Comparison of ENCODE assay signal across 30 mouse cellular contexts in genomic region chr3:141884190-141884589, GRCm38 (mm10).
"Had no signal": no experiment of that assay in that cellular context is flagged by ENCODE, and none has a peak within 500 bp of the region (broad histone marks: within the 10 kb centered on the region; RNA-seq: fewer than 3 reads in every experiment).

No protein-coding gene starts in this region.

- DNase-seq: left cerebral cortex, postnatal 4 days; liver; liver, embryonic 13.5 days; liver, postnatal 0 days; lung, adult 18-20 months; lung, adult 2 months; lung, embryonic 14.5 days; lung, postnatal 10 days; lung, postnatal 14 days; lung, postnatal 36 days; lung, postnatal 4 days; midbrain, embryonic 14.5 days had no signal

- H3K4me1 ChIP-seq: limb, embryonic 12.5 days; limb, embryonic 15.5 days; liver, embryonic 12.5 days; liver, embryonic 13.5 days; liver, embryonic 15.5 days; lung, embryonic 15.5 days; megakaryocyte, embryonic 14.5 days; midbrain, embryonic 15.5 days had no signal

- H3K27ac ChIP-seq: left cerebral cortex, adult 2 months; limb, embryonic 10.5 days; limb, embryonic 12.5 days; limb, embryonic 13.5 days; limb, embryonic 15.5 days; liver, embryonic 12.5 days; liver, embryonic 13.5 days; liver, embryonic 14.5 days; liver, embryonic 15.5 days; lung, embryonic 15.5 days; macrophage; midbrain, embryonic 10.5 days; midbrain, embryonic 12.5 days; midbrain, embryonic 13.5 days; midbrain, embryonic 15.5 days had no signal

- H3K4me3 ChIP-seq: left cerebral cortex, adult 2 months; limb, embryonic 10.5 days; limb, embryonic 12.5 days; limb, embryonic 13.5 days; limb, embryonic 15.5 days; liver, embryonic 12.5 days; liver, embryonic 13.5 days; liver, embryonic 15.5 days; lung, embryonic 15.5 days; megakaryocyte, embryonic 14.5 days; midbrain, embryonic 10.5 days; midbrain, embryonic 12.5 days; midbrain, embryonic 13.5 days; midbrain, embryonic 15.5 days; myocyte had no signal

- H3K9ac ChIP-seq: limb, embryonic 12.5 days; limb, embryonic 13.5 days; limb, embryonic 15.5 days; liver, embryonic 12.5 days; liver, embryonic 13.5 days; liver, embryonic 14.5 days; liver, embryonic 15.5 days; liver, postnatal 0 days; lung, embryonic 14.5 days; lung, embryonic 15.5 days; midbrain, embryonic 12.5 days; midbrain, embryonic 13.5 days; midbrain, embryonic 15.5 days had no signal

- H3K27me3 ChIP-seq: limb, embryonic 13.5 days; limb, embryonic 15.5 days; liver, embryonic 12.5 days; liver, embryonic 13.5 days; liver, embryonic 15.5 days; lung, embryonic 15.5 days; megakaryocyte, embryonic 14.5 days; midbrain, embryonic 12.5 days; midbrain, embryonic 13.5 days; midbrain, embryonic 15.5 days had no signal

- H3K36me3 ChIP-seq: limb, embryonic 12.5 days; liver, embryonic 12.5 days; liver, embryonic 13.5 days; liver, embryonic 15.5 days; lung, embryonic 15.5 days; midbrain, embryonic 10.5 days; midbrain, embryonic 12.5 days; midbrain, embryonic 13.5 days; midbrain, embryonic 15.5 days had no signal

- H3K4me2 ChIP-seq: limb, embryonic 12.5 days; limb, embryonic 13.5 days; limb, embryonic 15.5 days; liver, embryonic 11.5 days; liver, embryonic 12.5 days; liver, embryonic 13.5 days; liver, embryonic 15.5 days; lung, embryonic 14.5 days; lung, embryonic 15.5 days; midbrain, embryonic 11.5 days; midbrain, embryonic 12.5 days; midbrain, embryonic 13.5 days; midbrain, embryonic 15.5 days had no signal

- H3K9me3 ChIP-seq: limb, embryonic 10.5 days; limb, embryonic 12.5 days; limb, embryonic 13.5 days; limb, embryonic 15.5 days; liver, embryonic 12.5 days; liver, embryonic 13.5 days; liver, embryonic 15.5 days; lung, embryonic 15.5 days; megakaryocyte, embryonic 14.5 days; midbrain, embryonic 10.5 days; midbrain, embryonic 12.5 days; midbrain, embryonic 13.5 days; midbrain, embryonic 15.5 days had no signal
